Mouse (Mus musculus): ENCODE data around the gene Hddc3. TPM values are rescaled to one million over a fixed set of nuclear protein-coding genes. Genes with fewer than 3 reads are reported as not detected.

Gene Hddc3
- polyA plus RNA-seq, 1 experiment from 2014 or later = 14.7 TPM

- peaks cover 14% of the 10 kb centered on the region for H3K4me1 ChIP-seq (replicated peaks)
- H3K9me3 ChIP-seq = no peaks in the 10 kb centered on the region
- no peak overlapping the region for H3K4me2 ChIP-seq (replicated peaks)
- no peak for ATAC-seq
- H3K4me3 ChIP-seq (replicated peaks) = no peak overlapping the region
- H3K9ac ChIP-seq = no peak overlapping the region
- no peak overlapping the region for H3K27ac ChIP-seq
- 63% methylated on average over 4 of the region's 4 CpGs for WGBS
- H3K36me3 ChIP-seq = peaks cover under 1% of the 10 kb centered on the region
- no peaks in the 10 kb centered on the region for H3K27me3 ChIP-seq (replicated peaks)
These were observed 30.4 kb downstream of the Hddc3 start for GRCm38 (mm10) chr7:80373352-80373751.

GRCm38 (mm10) chr7:80373850-80374249, 30.9 kb downstream of the Hddc3 start:
- no peak overlapping the region for H3K4me2 ChIP-seq (replicated peaks)
- no peaks in the 10 kb centered on the region for H3K27me3 ChIP-seq (replicated peaks)
- no peak overlapping the region for H3K9ac ChIP-seq
- H3K36me3 ChIP-seq = no peaks in the 10 kb centered on the region
- H3K4me1 ChIP-seq (replicated peaks) = peaks cover 11% of the 10 kb centered on the region; the same call in 1 of the 2 replicates
- 84% methylated on average over 12 of the region's 12 CpGs for WGBS
- no peaks in the 10 kb centered on the region for H3K9me3 ChIP-seq
- no peak overlapping the region for H3K27ac ChIP-seq
- no peak for ATAC-seq
- H3K4me3 ChIP-seq (replicated peaks) = no peak overlapping the region

GRCm38 (mm10) chr7:80374280-80374679, 31.4 kb downstream of the Hddc3 start:
- H3K4me3 ChIP-seq (replicated peaks) = no peak overlapping the region
- no peaks in the 10 kb centered on the region for H3K9me3 ChIP-seq
- H3K4me1 ChIP-seq (replicated peaks) = peaks cover 9% of the 10 kb centered on the region; the same call in 1 of the 2 replicates
- ATAC-seq = no peak
- no peak overlapping the region for H3K9ac ChIP-seq
- no peak overlapping the region for H3K4me2 ChIP-seq (replicated peaks)
- no peak overlapping the region for H3K27ac ChIP-seq
- WGBS = 60% methylated on average over 3 of the region's 3 CpGs
- H3K27me3 ChIP-seq (replicated peaks) = no peaks in the 10 kb centered on the region
- H3K36me3 ChIP-seq = no peaks in the 10 kb centered on the region

GRCm38 (mm10) chr7:80374733-80375132, 31.8 kb downstream of the Hddc3 start:
- Histone ChIP-seq H3K27me3 (replicated peaks) (no peaks in the 10 kb centered on the region), H3K9ac (no peak overlapping the region), H3K4me1 (replicated peaks) (0 out of 2 replicates have a peak, but pooled peaks cover 5% of the 10 kb centered on the region), H3K4me3 (replicated peaks) (no peak overlapping the region), H3K27ac (no peak overlapping the region), H3K4me2 (replicated peaks) (no peak overlapping the region), H3K9me3 (no peaks in the 10 kb centered on the region), H3K36me3 (no peaks in the 10 kb centered on the region)
- 92% methylated on average over 3 of the region's 3 CpGs for WGBS
- no peak for ATAC-seq

GRCm38 (mm10) chr7:80375376-80376039, 32.6 kb downstream of the Hddc3 start:
- no peak overlapping the region for H3K4me3 ChIP-seq (replicated peaks)
- H3K27me3 ChIP-seq (replicated peaks) = no peaks in the 10 kb centered on the region
- H3K4me2 ChIP-seq (replicated peaks) = no peak overlapping the region
- no peaks in the 10 kb centered on the region for H3K4me1 ChIP-seq (replicated peaks)
- H3K9ac ChIP-seq = no peak overlapping the region
- 73% methylated on average over 9 of the region's 9 CpGs for WGBS
- H3K9me3 ChIP-seq = no peaks in the 10 kb centered on the region
- H3K27ac ChIP-seq = no peak overlapping the region
- ATAC-seq = no peak
- H3K36me3 ChIP-seq = no peaks in the 10 kb centered on the region

- no peak overlapping the region for H3K9ac ChIP-seq
- H3K4me3 ChIP-seq (replicated peaks) = no peak overlapping the region
- H3K4me2 ChIP-seq (replicated peaks) = no peak overlapping the region
- H3K9me3 ChIP-seq = no peaks in the 10 kb centered on the region
- no peaks in the 10 kb centered on the region for H3K4me1 ChIP-seq (replicated peaks)
- no peaks in the 10 kb centered on the region for H3K27me3 ChIP-seq (replicated peaks)
- WGBS = 78% methylated on average over 10 of the region's 10 CpGs
- H3K27ac ChIP-seq = no peak overlapping the region
- no peaks in the 10 kb centered on the region for H3K36me3 ChIP-seq
- no peak for ATAC-seq
These were observed 33.3 kb downstream of the Hddc3 start for GRCm38 (mm10) chr7:80376192-80376591.

- no peaks in the 10 kb centered on the region for H3K4me1 ChIP-seq (replicated peaks)
- 34% methylated on average over 6 of the region's 6 CpGs for WGBS
- no peaks in the 10 kb centered on the region for H3K9me3 ChIP-seq
- H3K27me3 ChIP-seq (replicated peaks) = no peaks in the 10 kb centered on the region
- no peak overlapping the region for H3K9ac ChIP-seq
- H3K27ac ChIP-seq = no peak overlapping the region
- no peak for ATAC-seq
- H3K4me3 ChIP-seq (replicated peaks) = no peak overlapping the region
- H3K4me2 ChIP-seq (replicated peaks) = no peak overlapping the region
- H3K36me3 ChIP-seq = no peaks in the 10 kb centered on the region
These were observed 34.6 kb downstream of the Hddc3 start for GRCm38 (mm10) chr7:80377471-80377870.

GRCm38 (mm10) chr7:80379531-80379930, 36.6 kb downstream of the Hddc3 start:
- Histone ChIP-seq H3K9me3 (no peaks in the 10 kb centered on the region), H3K4me2 (replicated peaks) (no peak overlapping the region), H3K27ac (no peak overlapping the region), H3K4me1 (replicated peaks) (no peaks in the 10 kb centered on the region), H3K9ac (no peak overlapping the region), H3K36me3 (no peaks in the 10 kb centered on the region), H3K4me3 (replicated peaks) (no peak overlapping the region), H3K27me3 (replicated peaks) (no peaks in the 10 kb centered on the region)
- WGBS = 64% methylated on average over 13 of the region's 13 CpGs
- no peak for ATAC-seq

- no peak overlapping the region for H3K9ac ChIP-seq
- no peaks in the 10 kb centered on the region for H3K36me3 ChIP-seq
- no peak overlapping the region for H3K4me3 ChIP-seq (replicated peaks)
- H3K27me3 ChIP-seq (replicated peaks) = no peaks in the 10 kb centered on the region
- H3K4me1 ChIP-seq (replicated peaks) = peaks cover 11% of the 10 kb centered on the region
- WGBS = 73% methylated on average over 11 of the region's 11 CpGs
- no peak for ATAC-seq
- no peak overlapping the region for H3K27ac ChIP-seq
- no peaks in the 10 kb centered on the region for H3K9me3 ChIP-seq
- H3K4me2 ChIP-seq (replicated peaks) = no peak overlapping the region
These were observed 40.0 kb downstream of the Hddc3 start for GRCm38 (mm10) chr7:80382919-80383318.

- H3K27ac ChIP-seq = 0 out of 2 replicates have a peak overlapping the region, but pooled peaks have one; percentile 51
- H3K27me3 ChIP-seq (replicated peaks) = no peaks in the 10 kb centered on the region
- H3K36me3 ChIP-seq = peaks cover 11% of the 10 kb centered on the region; the same call in 1 of the 2 replicates
- peak; percentile 69 for ATAC-seq
- H3K9me3 ChIP-seq = no peaks in the 10 kb centered on the region
- 33% methylated on average over 18 of the region's 18 CpGs for WGBS
- peak overlapping the region; percentile 29; the same call in 1 of the 2 replicates for H3K4me3 ChIP-seq (replicated peaks)
- no peak overlapping the region; the same call in 1 of the 2 replicates for H3K9ac ChIP-seq
- peaks cover 13% of the 10 kb centered on the region for H3K4me1 ChIP-seq (replicated peaks)
- H3K4me2 ChIP-seq (replicated peaks) = peak overlapping the region; percentile 57
These were observed 43.5 kb downstream of the Hddc3 start for GRCm38 (mm10) chr7:80386235-80386930.

- Histone ChIP-seq H3K4me3 (replicated peaks) (peak overlapping the region; percentile 29), H3K9me3 (no peaks in the 10 kb centered on the region), H3K4me1 (replicated peaks) (peaks cover 13% of the 10 kb centered on the region), H3K9ac (peak overlapping the region; percentile 42), H3K4me2 (replicated peaks) (peak overlapping the region; percentile 57), H3K27me3 (replicated peaks) (no peaks in the 10 kb centered on the region), H3K36me3 (peaks cover 13% of the 10 kb centered on the region), H3K27ac (peak overlapping the region; percentile 51)
- 0 out of 2 replicates have a peak, but pooled peaks have one; percentile 4 for ATAC-seq
- WGBS = 38% methylated on average over 17 of the region's 17 CpGs
These were observed 44.2 kb downstream of the Hddc3 start for GRCm38 (mm10) chr7:80387033-80387632.

Data from intestine, embryonic 15.5 days (tissue).